Mouse (Mus musculus): ENCODE measurements around the gene Gpr62.

GRCm38 (mm10) chr9:106475046-106475445 is 9.3 kb upstream of the Gpr62 start:
- no peak for TF ChIP-seq ZMIZ1 (IDR thresholded peaks at IDR 0.05; ENCODE audit: low read depth, low read length)
- TF ChIP-seq POLR2AphosphoS2 (IDR thresholded peaks at IDR 0.05; ENCODE audit: low read depth, low read length), result no peak
- no peak for TF ChIP-seq RAD21 (IDR thresholded peaks at IDR 0.05; ENCODE audit: low read depth, low read length)
- no peak for TF ChIP-seq ZC3H11A (IDR thresholded peaks at IDR 0.05; ENCODE audit: low read depth, low read length)
- TF ChIP-seq MAX (IDR thresholded peaks at IDR 0.05; ENCODE audit: low read length), result no peak
- TF ChIP-seq MEF2A (IDR thresholded peaks at IDR 0.05; ENCODE audit: borderline replicate concordance, low read depth, low read length), result no peak
- TF ChIP-seq CTCF (conservative IDR thresholded peaks at IDR 0.05 in 1 of 2, IDR thresholded peaks at IDR 0.05 in 1 of 2; ENCODE audit: low read depth in 2 of 2, low read length in 2 of 2), result no peak
- TF ChIP-seq POLR2A (IDR thresholded peaks at IDR 0.05; ENCODE audit: low read depth, low read length), result no peak

Data from CH12.LX (cell line).